Mouse (Mus musculus) thymus, adult 2 months (tissue): ENCODE data around the gene Trpt1. TPM values are rescaled to one million over a fixed set of nuclear protein-coding genes. Genes with fewer than 3 reads are reported as not detected.

ENCODE experiments used
- DNase-seq: peaks from one replicate; pipeline ENCODE4 v3.0.0; 2021
- H3K27ac ChIP-seq: fragments of 200-500 bp; 2 replicates; pipeline ENCODE4 v1.5.1; 2012; ENCODE audit warnings: low read length, control low read depth; ENCODE audit not compliant: control insufficient read depth, insufficient read depth
- H3K27me3 ChIP-seq: fragments of 200-500 bp; 2 replicates; pipeline ENCODE4 v1.6.1; 2012; ENCODE audit warnings: mild to moderate bottlenecking, low read length, moderate library complexity, mixed read lengths; ENCODE audit not compliant: control insufficient read depth, insufficient read depth
- H3K36me3 ChIP-seq: fragments of 200-500 bp; 2 replicates; pipeline ENCODE4 v1.6.1; 2012; ENCODE audit warnings: mild to moderate bottlenecking, low read length, moderate library complexity; ENCODE audit not compliant: control insufficient read depth, insufficient read depth
- H3K4me1 ChIP-seq: fragments of 200-500 bp; replicated peaks from 2 replicates; pipeline ENCODE4 v1.6.1; 2012; ENCODE audit warnings: low read length; ENCODE audit not compliant: control insufficient read depth, insufficient read depth
- H3K4me3 ChIP-seq: fragments of 200-500 bp; 2 replicates; pipeline ENCODE4 v1.5.1; 2012; ENCODE audit warnings: mild to moderate bottlenecking, low read length, control low read depth, moderate library complexity; ENCODE audit not compliant: control insufficient read depth, insufficient read depth
- CTCF ChIP-seq: fragments of 200-500 bp; IDR thresholded peaks from 2 replicates; pipeline ENCODE4 v1.5.1; 2012; ENCODE audit warnings: mild to moderate bottlenecking, control low read depth, low read length, moderate library complexity, borderline replicate concordance; ENCODE audit not compliant: control insufficient read depth, poor library complexity, insufficient read depth; ENCODE audit errors: extremely low read depth
- POLR2A ChIP-seq: fragments of 200-500 bp; IDR thresholded peaks from 2 replicates; pipeline ENCODE4 v1.6.1; 2012; ENCODE audit warnings: mild to moderate bottlenecking, low read length, control low read depth, moderate library complexity; ENCODE audit not compliant: control insufficient read depth, poor library complexity, insufficient read depth; ENCODE audit errors: extremely low read depth
- WGBS: fragments of 180-500 bp; shearing (Covaris S2); methylation state at CpG from one replicate; pipeline ENCODE4 v1.1.7; 2018; 5-methylcytosine and 5-hydroxymethylcytosine counted together
- polyA plus RNA-seq: library from polyadenylated mRNA; depleted of rRNA; stranded (reverse); fragments of >200 nt; gene quantifications from 2 replicates; pipeline ENCODE4 v1.2.3, GENCODE M21; 2012; rRNA removed

Trpt1 gene
- 8.4 and 9.9 TPM in 2 replicates for polyA plus RNA-seq

DNA sequence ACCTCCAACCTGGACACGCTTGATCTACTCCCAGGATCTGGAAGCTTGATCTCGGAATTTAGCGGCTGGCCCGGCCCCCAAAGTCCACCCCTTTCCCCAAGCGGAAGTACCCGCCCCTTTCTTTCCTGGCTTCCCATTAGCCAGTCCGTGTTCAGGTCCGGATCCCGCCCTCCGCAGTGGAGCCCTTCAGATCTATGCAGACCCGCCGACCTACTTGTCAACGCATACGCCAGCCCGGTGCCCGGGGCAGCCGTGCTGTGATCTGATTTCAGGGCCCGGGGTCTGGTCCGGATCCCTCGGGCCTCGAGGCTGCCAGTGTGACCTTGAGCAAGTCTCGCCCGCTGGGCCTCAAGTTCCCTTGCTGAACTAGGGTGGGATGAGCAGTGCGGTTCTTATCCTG is at the start of gene Trpt1, which contains the start of gene Nudt22:
Trpt1 (plus strand) TSS at position 126 of the 400 bp plus-strand sequence.
Nudt22 (minus strand) TSS at position 112 of the 400 bp plus-strand sequence.
- TF ChIP-seq CTCF: no peak
- 0 out of 2 replicates have a peak, but pooled peaks have one; percentile 11 for TF ChIP-seq POLR2A
- Histone ChIP-seq H3K27ac (peak within 1 kb of the TSS; percentile 14; the same call in 1 of the 2 replicates), H3K27me3 (no peaks in the 10 kb centered on the region), H3K4me3 (peak within 1 kb of the TSS; percentile 52), H3K36me3 (peaks cover 25% of the 10 kb centered on the region), H3K4me1 (peaks cover 51% of the 10 kb centered on the region)
- WGBS: 1% methylated on average over 24 of the region's 24 CpGs
- peak; percentile 68 for DNase-seq

DNA sequence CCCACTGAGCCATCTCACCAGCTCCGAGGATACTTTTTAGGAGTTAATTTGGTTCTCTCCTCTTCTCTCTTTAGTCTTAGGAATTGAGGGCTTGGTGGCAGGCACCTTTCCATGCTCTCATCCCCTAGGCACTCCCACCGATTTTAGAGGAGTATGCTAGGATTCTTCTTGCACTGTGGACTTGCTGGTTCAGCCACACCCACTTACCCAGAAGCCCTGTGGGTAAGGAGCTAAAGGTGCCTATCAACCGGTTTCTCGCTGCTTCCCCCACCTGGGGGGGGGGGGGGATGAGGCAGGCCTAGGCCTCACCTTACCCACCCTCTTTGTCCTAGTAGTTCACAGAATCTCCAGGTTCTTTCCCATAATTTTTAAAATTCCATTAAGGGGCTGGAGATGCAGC is 48.2 kb upstream of the Trpt1 start:
- no peak for DNase-seq
- WGBS: 88% methylated on average over 4 of the region's 4 CpGs
- TF ChIP-seq POLR2A (no peak), CTCF (no peak)

DNA sequence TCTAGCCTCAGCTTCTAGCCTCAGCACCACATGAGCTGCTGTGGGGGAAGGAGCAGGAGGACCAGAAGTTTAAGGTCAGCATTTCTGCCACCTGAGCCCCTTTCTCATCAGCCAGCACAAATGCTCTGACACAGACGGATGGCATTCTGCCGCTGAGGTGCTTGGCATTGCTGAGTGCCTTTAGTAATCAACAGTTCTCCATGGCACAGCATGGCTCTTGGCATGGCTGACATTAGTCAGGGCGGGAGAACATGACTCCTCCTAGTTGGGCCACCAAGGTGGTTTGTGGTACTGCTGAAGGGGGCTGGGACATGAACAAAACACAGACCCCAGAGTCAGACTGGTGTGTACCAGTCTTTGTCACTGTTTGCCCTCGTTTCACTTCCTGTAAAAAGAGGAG is 47.7 kb upstream of the Trpt1 start:
- no peak for TF ChIP-seq CTCF
- no peak for TF ChIP-seq POLR2A
- H3K27me3 ChIP-seq: no peaks in the 10 kb centered on the region
- DNase-seq: no peak
- no peak overlapping the region for H3K4me3 ChIP-seq
- peaks cover 20% of the 10 kb centered on the region for H3K4me1 ChIP-seq
- no peak overlapping the region for H3K27ac ChIP-seq
- WGBS: 80% methylated on average over 4 of the region's 4 CpGs
- no peaks in the 10 kb centered on the region for H3K36me3 ChIP-seq

More for the DNA sequence above, 48.2 kb upstream of the Trpt1 start:
- Histone ChIP-seq H3K27ac (no peak overlapping the region), H3K4me1 (peaks cover 19% of the 10 kb centered on the region), H3K36me3 (no peaks in the 10 kb centered on the region), H3K4me3 (no peak overlapping the region), H3K27me3 (no peaks in the 10 kb centered on the region)

DNA sequence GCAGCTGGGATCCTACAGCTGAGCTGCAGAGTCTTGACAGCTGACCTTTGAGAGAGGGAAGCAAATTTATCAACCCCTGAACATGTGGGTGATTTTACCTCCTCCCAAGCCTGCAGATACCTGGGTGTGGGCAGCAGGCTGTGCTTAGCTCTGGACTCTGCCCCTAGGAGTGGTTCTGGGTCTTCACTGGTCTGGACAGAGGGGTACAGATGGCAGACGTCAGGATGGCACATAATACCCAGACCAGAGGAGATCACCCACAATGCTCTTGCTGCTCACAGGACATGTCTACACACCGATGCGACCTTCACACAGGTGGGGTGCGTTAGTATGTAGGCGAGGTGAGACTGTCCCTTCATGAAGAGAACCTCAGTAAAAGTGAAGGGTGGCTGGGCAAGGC is 46.4 kb upstream of the Trpt1 start:
- 97% methylated on average over 5 of the region's 5 CpGs for WGBS
- Histone ChIP-seq H3K36me3 (no peaks in the 10 kb centered on the region), H3K27me3 (no peaks in the 10 kb centered on the region), H3K4me3 (no peak overlapping the region), H3K27ac (no peak overlapping the region), H3K4me1 (peaks cover 20% of the 10 kb centered on the region)
- DNase-seq: no peak
- TF ChIP-seq CTCF (no peak), POLR2A (no peak)

- Histone ChIP-seq H3K36me3 (no peaks in the 10 kb centered on the region), H3K27ac (no peak overlapping the region), H3K4me1 (peaks cover 20% of the 10 kb centered on the region), H3K4me3 (no peak overlapping the region), H3K27me3 (no peaks in the 10 kb centered on the region)
- 88% methylated on average over 5 of the region's 5 CpGs for WGBS
- TF ChIP-seq CTCF: no peak
- TF ChIP-seq POLR2A: no peak
- DNase-seq: no peak
Measured at GRCm38 (mm10) chr19:6949951-6950350, 46.0 kb upstream of the Trpt1 start.

DNA sequence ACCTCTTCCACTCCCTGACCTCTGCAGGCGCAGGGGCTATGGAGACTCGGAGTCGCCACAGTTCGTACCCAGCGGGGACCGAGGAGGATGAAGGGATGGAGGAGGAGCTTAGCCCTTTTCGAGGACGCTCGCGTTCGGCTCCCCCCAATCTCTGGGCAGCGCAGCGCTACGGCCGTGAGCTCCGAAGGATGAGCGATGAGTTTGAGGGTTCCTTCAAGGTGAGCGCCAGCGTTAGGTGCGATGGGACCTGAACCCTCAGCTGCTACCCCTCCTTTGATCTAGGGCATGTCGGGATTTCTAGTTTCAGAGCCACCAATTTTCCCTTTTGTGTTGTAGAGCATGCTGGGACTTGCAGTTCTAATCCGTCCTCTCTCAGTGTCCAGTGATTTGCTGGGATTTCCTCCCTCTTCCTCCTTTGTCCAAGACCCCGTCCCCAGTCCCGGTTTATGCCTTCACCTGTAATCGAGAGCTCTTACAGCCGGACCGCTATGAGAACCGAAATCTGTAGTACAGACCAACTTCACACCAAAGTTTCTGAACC is 45.2 kb upstream of the Trpt1 start:
- DNase-seq: peak; percentile 47
- TF ChIP-seq CTCF: no peak
- TF ChIP-seq POLR2A: no peak
- Histone ChIP-seq H3K4me1 (peaks cover 20% of the 10 kb centered on the region), H3K36me3 (no peaks in the 10 kb centered on the region), H3K4me3 (peak overlapping the region; percentile 70), H3K27ac (peak overlapping the region; percentile 73), H3K27me3 (no peaks in the 10 kb centered on the region)
- under 1% methylated on average over 28 of the region's 28 CpGs for WGBS
